Mouse (Mus musculus) cortical plate, adult 2 months (tissue): ENCODE measurements around the gene Tmem210.
"Not testable (repeated sequence)": the region's sequence is repeated elsewhere in the genome, so short reads cannot be mapped to it uniquely, and the experiment has no call there.

Source experiments
- CTCF ChIP-seq: fragments of 200-500 bp; IDR thresholded peaks from 2 replicates; pipeline ENCODE4 v1.5.1; 2011; ENCODE audit warnings: mild to moderate bottlenecking, control low read depth, low read length; ENCODE audit not compliant: insufficient read depth; ENCODE audit errors: extremely low read depth
- POLR2A ChIP-seq: fragments of 200-500 bp; IDR thresholded peaks from 2 replicates; pipeline ENCODE4 v1.6.1; 2011; ENCODE audit warnings: mild to moderate bottlenecking, low read length, control low read depth; ENCODE audit not compliant: insufficient read depth; ENCODE audit errors: extremely low read depth

DNA sequence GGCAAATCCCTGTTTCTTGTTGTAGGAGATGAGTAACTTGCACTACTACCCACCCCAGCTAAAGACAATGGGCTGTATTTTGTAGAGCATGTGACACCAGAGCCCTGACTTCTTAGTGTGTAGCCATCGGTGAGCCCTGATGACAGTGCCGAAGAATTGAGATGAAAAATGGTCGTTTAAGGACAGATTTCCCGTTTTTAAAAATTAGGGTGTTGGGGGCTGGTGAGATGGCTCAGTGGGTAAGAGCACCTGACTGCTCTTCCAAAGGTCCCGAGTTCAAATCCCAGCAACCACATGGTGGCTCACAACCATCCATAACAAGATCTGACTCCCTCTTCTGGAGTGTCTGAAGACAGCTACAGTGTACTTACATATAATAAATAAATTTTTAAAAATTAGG lies 30.7 kb upstream of the Tmem210 start:
- TF ChIP-seq POLR2A, CTCF: not testable (repeated sequence)
